Mouse (Mus musculus) E14TG2a.4 (cell line): ENCODE data around the gene Zfp652.

ENCODE experiments used
- CTCF ChIP-seq: conservative IDR thresholded peaks from 2 replicates; pipeline ENCODE4 v1.5.1; 2014; ENCODE audit warnings: low read length
- POU5F1 ChIP-seq: IDR thresholded peaks from 2 replicates; pipeline ENCODE4 v1.6.1; 2014; ENCODE audit warnings: low read length, borderline replicate concordance

DNA sequence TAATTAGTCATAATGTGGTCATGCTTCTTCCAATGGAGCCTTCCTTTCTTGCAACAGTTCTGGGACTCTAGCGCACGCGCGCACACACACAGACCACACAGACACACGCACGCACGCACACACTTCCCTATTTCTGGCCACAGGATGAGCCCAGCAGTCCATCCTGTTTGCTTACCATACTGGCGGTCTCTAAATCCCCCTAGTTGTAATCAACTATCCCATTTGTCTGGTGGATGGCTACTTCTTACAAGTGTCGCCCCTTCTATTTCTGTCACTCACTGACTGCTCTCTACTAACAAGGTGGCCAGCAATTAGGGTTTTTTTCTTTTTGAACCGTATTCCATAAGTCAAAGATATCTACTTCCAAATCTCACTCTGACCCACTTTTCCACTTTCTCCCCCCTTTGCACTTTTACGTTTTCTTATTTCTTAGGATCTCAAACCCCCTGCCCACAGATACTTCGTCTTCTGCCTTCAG, 349 bp upstream of the Zfp652 start:
- TF ChIP-seq CTCF: no peak
- TF ChIP-seq POU5F1: no peak
